Mouse (Mus musculus) erythroid progenitor cell, adult 5-6 weeks (primary cell): ENCODE measurements around the gene Rfk. TPM values are rescaled to one million over a fixed set of nuclear protein-coding genes. Genes with fewer than 3 reads are reported as not detected.

Source experiments
- ATAC-seq: replicated peaks from 2 replicates; pipeline ENCODE4 v1.8.0; 2016; ENCODE audit warnings: moderate number of reproducible peaks, mild to moderate bottlenecking, moderate TSS enrichment, inconsistent platforms; ENCODE audit not compliant: poor library complexity, low FRiP score, severe bottlenecking
- total RNA-seq, 2 experiments: library from RNA; stranded (forward) in 1 of 2; stranded (reverse) in 1 of 2; fragments of 150-400 nt in 1 of 2; fragments of 186-747, 209-891 nt in 1 of 2; gene quantifications; 2 replicates each; pipeline versions ENCODE4 v1.2.3 to v1.2.4; 2015 to 2017; ENCODE audit warnings: low replicate concordance in 2 of 2

The Rfk gene
- total RNA-seq, 2 experiments from 2014 or later, result 18.3 to 32.3 TPM

DNA sequence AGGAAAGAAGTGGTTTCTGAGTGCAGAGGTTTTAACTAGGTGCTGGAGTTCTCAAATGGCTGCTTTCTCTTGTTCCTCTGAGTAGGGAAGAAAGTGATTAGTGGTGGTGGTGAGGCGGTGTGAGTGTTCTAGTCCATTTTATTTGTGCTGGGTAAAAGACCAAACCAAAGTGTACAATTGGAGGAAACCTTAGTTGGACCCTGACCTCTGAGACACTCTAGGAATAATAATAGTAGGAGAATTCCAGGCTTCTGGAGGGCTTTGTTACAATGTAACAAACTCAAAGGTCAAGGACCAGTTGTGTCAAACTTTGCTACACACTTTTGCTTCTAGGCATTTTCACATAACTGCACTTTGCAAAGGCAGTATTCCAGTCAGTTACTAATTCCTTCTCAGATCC is 42.8 kb downstream of the Rfk start:
- no peak for ATAC-seq

GRCm38 (mm10) chr19:17439476-17440189 is 45.8 kb downstream of the Rfk start:
- ATAC-seq, result no peak

DNA sequence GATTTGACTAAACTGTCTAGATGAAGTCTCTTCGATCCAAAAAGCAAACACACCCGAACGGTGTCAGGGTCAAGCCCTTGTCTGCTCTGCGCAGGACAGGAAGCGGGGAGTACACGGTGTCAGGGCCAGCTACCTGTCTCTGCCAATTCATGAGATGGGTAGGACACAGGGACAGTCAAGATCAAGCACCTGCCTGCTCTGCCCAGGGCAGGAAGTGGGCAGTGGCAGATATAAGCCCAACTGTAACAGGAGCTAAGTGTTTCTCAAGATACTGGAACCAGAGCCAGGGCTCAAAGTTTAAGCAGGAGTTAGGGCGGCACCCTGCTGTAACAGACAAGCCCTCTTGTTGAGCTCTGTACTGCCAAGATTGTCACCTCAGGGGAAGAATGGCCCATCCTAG is 49.7 kb downstream of the Rfk start:
- ATAC-seq, result 0 out of 2 replicates have a peak, but pooled peaks have one; percentile 30

Other genes with a start within 250 kb of the Rfk start
- 132 TPM in 2 replicates for gene Gcnt1, start 21.2 kb upstream of the Rfk start, total RNA-seq (2015; ENCODE audit: low replicate concordance)
- gene Gcnt1, start 21.2 kb upstream of the Rfk start, total RNA-seq (2017; ENCODE audit: low replicate concordance), result 137 and 158 TPM in 2 replicates